Mouse (Mus musculus) cerebellum, adult 2 months (tissue): ENCODE results near the gene Prss22. TPM values are rescaled to one million over a fixed set of nuclear protein-coding genes. Genes with fewer than 3 reads are reported as not detected.
"Not testable (repeated sequence)": the region's sequence is repeated elsewhere in the genome, so short reads cannot be mapped to it uniquely, and the experiment has no call there.

ENCODE experiments used
- DNase-seq, 2 experiments: peaks; one replicate each; pipeline ENCODE4 v3.0.0; 2021
- H3K27ac ChIP-seq: fragments of 200-500 bp; 2 replicates; pipeline ENCODE4 v1.5.1; 2012; ENCODE audit warnings: low read length, control low read depth, inconsistent platforms; ENCODE audit not compliant: insufficient read depth
- H3K27me3 ChIP-seq: fragments of 200-500 bp; 2 replicates; pipeline ENCODE4 v1.6.1; 2012; ENCODE audit warnings: inconsistent platforms, mild to moderate bottlenecking, low read length, moderate library complexity; ENCODE audit not compliant: control insufficient read depth, insufficient read depth
- H3K4me1 ChIP-seq: fragments of 200-500 bp; 2 replicates; pipeline ENCODE4 v1.6.1; 2011; ENCODE audit warnings: low read length; ENCODE audit not compliant: control insufficient read depth, insufficient read depth
- H3K4me3 ChIP-seq: fragments of 200-500 bp; replicated peaks from 2 replicates; pipeline ENCODE3; 2011; ENCODE audit warnings: mild to moderate bottlenecking, low read depth, low read length, control low read depth; ENCODE audit not compliant: insufficient read depth
- CTCF ChIP-seq: fragments of 200-500 bp; IDR thresholded peaks from 2 replicates; pipeline ENCODE4 v1.5.1; 2011; ENCODE audit warnings: low read depth, mild to moderate bottlenecking, control low read depth, low read length, moderate library complexity, borderline replicate concordance; ENCODE audit not compliant: insufficient read depth
- POLR2A ChIP-seq: fragments of 200-500 bp; IDR thresholded peaks from 2 replicates; pipeline ENCODE4 v1.6.1; 2011; ENCODE audit warnings: low read length, control low read depth, borderline replicate concordance; ENCODE audit not compliant: insufficient read depth
- WGBS: fragments of 180-500 bp; shearing (Covaris S2); methylation state at CpG from one replicate; pipeline ENCODE4 v1.1.7; 2018; 5-methylcytosine and 5-hydroxymethylcytosine counted together
- polyA plus RNA-seq: library from polyadenylated mRNA; depleted of rRNA; stranded (reverse); fragments of >200 nt; gene quantifications from 2 replicates; pipeline ENCODE4 v1.2.3, GENCODE M21; 2012; rRNA removed

Gene Prss22
- polyA plus RNA-seq, 1 experiment, result not detected

DNA sequence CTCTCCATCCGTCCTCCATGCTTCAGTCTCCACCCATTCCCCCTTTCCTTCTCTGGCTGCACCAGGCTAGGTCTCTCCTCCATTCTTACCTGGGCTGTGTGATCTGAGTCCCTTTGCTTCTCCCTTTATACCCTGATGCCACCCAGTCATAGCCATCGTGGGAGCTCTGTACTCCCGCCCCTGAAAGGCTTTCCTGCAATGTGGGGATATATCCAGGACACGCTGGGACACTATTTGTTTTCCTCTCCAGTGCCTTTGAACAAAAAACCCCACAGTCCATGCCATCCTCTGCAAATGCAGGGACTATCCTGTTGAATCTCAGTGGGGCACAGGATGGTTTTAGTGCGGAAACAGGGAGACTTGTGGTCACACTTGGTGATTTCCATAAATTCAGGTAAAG lies 42.7 kb downstream of the Prss22 start, which contains the start of gene Sbpl:
Gene Sbpl (minus strand): TSS at position 101 of the 400 bp plus-strand sequence.
- 59% methylated on average over 5 of the region's 5 CpGs for WGBS
- DNase-seq, result no peak
- no peaks in the 10 kb centered on the region for H3K27me3 ChIP-seq
- H3K27ac ChIP-seq, result no peak within 1 kb of the TSS
- H3K4me3 ChIP-seq, result no peak within 1 kb of the TSS
- TF ChIP-seq POLR2A, result no peak
- TF ChIP-seq CTCF, result no peak
- no peaks in the 10 kb centered on the region for H3K4me1 ChIP-seq

DNA sequence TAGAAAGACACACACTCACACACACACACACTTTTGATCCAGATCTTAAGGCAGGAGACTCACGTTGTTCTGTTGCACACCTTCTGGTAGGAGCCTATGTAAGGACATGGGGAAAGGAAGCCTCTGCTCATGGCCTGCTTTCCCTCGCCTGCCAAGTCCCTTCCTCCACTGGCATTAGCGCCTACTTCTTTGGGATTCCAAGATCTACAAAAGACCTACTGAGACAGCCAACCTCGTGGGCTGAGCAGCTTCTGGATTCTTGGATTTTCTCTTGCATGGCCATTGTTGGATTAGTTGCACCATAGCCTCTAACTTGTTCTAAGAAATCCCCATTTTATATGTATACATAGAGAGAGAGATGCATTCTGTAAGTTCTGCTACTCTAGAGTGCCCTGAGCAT lies 47.1 kb downstream of the Prss22 start:
- not testable (repeated sequence) for H3K4me3 ChIP-seq, DNase-seq, H3K4me1 ChIP-seq, H3K27me3 ChIP-seq, H3K27ac ChIP-seq
- WGBS, result 64% methylated on average over 4 of the region's 4 CpGs

DNA sequence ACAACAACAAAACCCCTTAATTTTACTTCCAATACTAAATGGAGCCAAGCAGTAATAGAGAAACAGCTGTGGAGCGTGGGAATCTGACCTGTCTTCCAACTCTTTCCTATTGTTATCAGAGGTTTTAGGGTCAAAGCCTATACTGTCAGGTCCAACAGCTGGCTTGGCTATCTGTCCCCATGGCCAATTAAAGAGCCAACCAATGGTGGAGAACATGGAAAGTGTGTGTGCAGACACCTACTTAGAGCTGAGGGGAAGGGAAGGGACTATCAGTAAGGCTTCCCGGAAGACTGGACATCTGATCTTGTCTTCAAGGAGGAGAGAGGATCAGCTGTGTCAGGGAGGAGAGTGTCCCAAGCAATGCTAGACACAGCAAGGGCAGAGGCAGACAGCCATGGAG lies 48.8 kb downstream of the Prss22 start:
- Histone ChIP-seq H3K27me3 (no peaks in the 10 kb centered on the region), H3K4me1 (no peaks in the 10 kb centered on the region), H3K27ac (no peak overlapping the region), H3K4me3 (no peak overlapping the region)
- TF ChIP-seq CTCF (no peak), POLR2A (no peak)
- no peak for DNase-seq
- 94% methylated on average over 2 of the region's 2 CpGs for WGBS

DNA sequence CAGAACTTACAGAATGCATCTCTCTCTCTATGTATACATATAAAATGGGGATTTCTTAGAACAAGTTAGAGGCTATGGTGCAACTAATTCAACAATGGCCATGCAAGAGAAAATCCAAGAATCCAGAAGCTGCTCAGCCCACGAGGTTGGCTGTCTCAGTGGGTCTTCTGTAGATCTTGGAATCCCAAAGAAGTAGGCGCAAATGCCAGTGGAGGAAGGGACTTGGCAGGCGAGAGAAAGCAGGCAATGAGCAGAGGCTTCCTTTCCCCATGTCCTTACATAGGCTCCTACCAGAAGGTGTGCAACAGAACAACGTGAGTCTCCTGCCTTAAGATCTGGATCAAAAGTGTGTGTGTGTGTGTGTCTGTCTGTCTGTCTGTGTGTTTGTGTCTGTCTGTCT lies 50.4 kb downstream of the Prss22 start:
- WGBS, result 62% methylated on average over 4 of the region's 4 CpGs
- not testable (repeated sequence) for H3K4me3 ChIP-seq, H3K27me3 ChIP-seq, DNase-seq, H3K27ac ChIP-seq, H3K4me1 ChIP-seq

Other genes starting within 250 kb of the Prss22 start
- gene Flywch1, start 226.5 kb downstream of the Prss22 start, polyA plus RNA-seq, result 341 and 366 TPM in 2 replicates
- gene Flywch2, start 212.0 kb downstream of the Prss22 start, polyA plus RNA-seq, result 50.5 and 54.8 TPM in 2 replicates
- 711 and 720 TPM in 2 replicates for gene Srrm2, start 207.6 kb downstream of the Prss22 start, polyA plus RNA-seq
- 621 and 628 TPM in 2 replicates for gene Elob, start 169.0 kb downstream of the Prss22 start, polyA plus RNA-seq
- gene Prss33, start 162.0 kb downstream of the Prss22 start, polyA plus RNA-seq, result 0.25 TPM in 1 of 2 replicates, not detected in the other
- gene Prss32, start 154.2 kb downstream of the Prss22 start, polyA plus RNA-seq, result not detected in 2 replicates
- 1.6 and 2.3 TPM in 2 replicates for gene Prss41, start 153.9 kb downstream of the Prss22 start, polyA plus RNA-seq
- gene Prss21, start 130.0 kb downstream of the Prss22 start, polyA plus RNA-seq, result not detected in 2 replicates
- gene Dcpp1, start 117.2 kb downstream of the Prss22 start, polyA plus RNA-seq, result not detected in 2 replicates
- not detected in 2 replicates for gene Dcpp2, start 117.2 kb downstream of the Prss22 start, polyA plus RNA-seq
- not detected in 2 replicates for gene Dcpp3, start 80.6 kb downstream of the Prss22 start, polyA plus RNA-seq
- gene Sbp, start 56.4 kb downstream of the Prss22 start, polyA plus RNA-seq, result not detected in 2 replicates
- gene Sbpl, start 42.8 kb downstream of the Prss22 start, polyA plus RNA-seq, result not detected in 2 replicates
- 0.11 and 0.16 TPM in 2 replicates for gene Prss30, start 17.5 kb downstream of the Prss22 start, polyA plus RNA-seq
- 0.19 TPM in 1 of 2 replicates, not detected in the other for gene Prss27, start 40.0 kb upstream of the Prss22 start, polyA plus RNA-seq
- gene Kctd5, start 75.4 kb upstream of the Prss22 start, polyA plus RNA-seq, result 32.8 and 35.6 TPM in 2 replicates
- gene Pdpk1, start 152.8 kb upstream of the Prss22 start, polyA plus RNA-seq, result 39.9 and 41.5 TPM in 2 replicates
- gene Amdhd2, start 165.7 kb upstream of the Prss22 start, polyA plus RNA-seq, result 37.0 and 40.1 TPM in 2 replicates
- 2,309 TPM in 2 replicates for gene Atp6v0c, start 171.6 kb upstream of the Prss22 start, polyA plus RNA-seq
- 45.6 and 50.3 TPM in 2 replicates for gene Tbc1d24, start 207.5 kb upstream of the Prss22 start, polyA plus RNA-seq
- 3.8 and 4.5 TPM in 2 replicates for gene Ntn3, start 211.4 kb upstream of the Prss22 start, polyA plus RNA-seq
- 27.3 and 28.4 TPM in 2 replicates for gene Tedc2, start 222.8 kb upstream of the Prss22 start, polyA plus RNA-seq